Mouse (Mus musculus) E14TG2a.4 (cell line): ENCODE measurements around the gene Nbeal2.
A peak's percentile ranks its signal among the peaks of the same experiment; 100 is the strongest.

Experiments used
- H3K27me3 ChIP-seq: 2 replicates; pipeline ENCODE4 v1.6.1; 2014; ENCODE audit warnings: low read length, control low read depth; ENCODE audit not compliant: insufficient read depth
- H3K36me3 ChIP-seq: 2 replicates; pipeline ENCODE4 v1.6.1; 2014; ENCODE audit warnings: low read length, control low read depth; ENCODE audit not compliant: insufficient read depth
- H3K4me1 ChIP-seq: replicated peaks from 2 replicates; pipeline ENCODE4 v1.6.1; 2014; ENCODE audit warnings: low read depth, low read length, control low read depth
- H3K4me3 ChIP-seq: replicated peaks from 2 replicates; pipeline ENCODE4 v1.5.1; 2014; ENCODE audit warnings: mild to moderate bottlenecking, low read length
- H3K9me3 ChIP-seq: 2 replicates; pipeline ENCODE4 v1.6.1; 2014; ENCODE audit warnings: low read length, control low read depth
- CTCF ChIP-seq: conservative IDR thresholded peaks from 2 replicates; pipeline ENCODE4 v1.5.1; 2014; ENCODE audit warnings: low read length
- NANOG ChIP-seq: IDR thresholded peaks from 2 replicates; pipeline ENCODE4 v1.6.1; 2014; ENCODE audit warnings: borderline replicate concordance, low read length, mixed read lengths
- POU5F1 ChIP-seq: IDR thresholded peaks from 2 replicates; pipeline ENCODE4 v1.6.1; 2014; ENCODE audit warnings: low read length, borderline replicate concordance

Nbeal2 gene

GRCm38 (mm10) chr9:110667219-110667836, 13.4 kb upstream of the Nbeal2 start:
- no peak overlapping the region for H3K4me3 ChIP-seq
- peaks cover 58% of the 10 kb centered on the region for H3K4me1 ChIP-seq
- H3K9me3 ChIP-seq = no peaks in the 10 kb centered on the region
- no peaks in the 10 kb centered on the region for H3K27me3 ChIP-seq
- TF ChIP-seq NANOG (no peak), CTCF (no peak), POU5F1 (no peak)
- H3K36me3 ChIP-seq = peaks cover 17% of the 10 kb centered on the region; the same call in 1 of the 2 replicates

- no peak for TF ChIP-seq POU5F1
- no peak for TF ChIP-seq CTCF
- TF ChIP-seq NANOG = no peak
- H3K9me3 ChIP-seq = no peaks in the 10 kb centered on the region
- H3K4me3 ChIP-seq = 0 out of 2 replicates have a peak overlapping the region, but pooled peaks have one; percentile 8
- no peaks in the 10 kb centered on the region for H3K27me3 ChIP-seq
- H3K36me3 ChIP-seq = peaks cover 20% of the 10 kb centered on the region; the same call in 1 of the 2 replicates
- peaks cover 62% of the 10 kb centered on the region for H3K4me1 ChIP-seq
Observed at GRCm38 (mm10) chr9:110666374-110666773, 12.4 kb upstream of the Nbeal2 start.

GRCm38 (mm10) chr9:110665912-110666311, 12.0 kb upstream of the Nbeal2 start:
- Histone ChIP-seq H3K4me1 (peaks cover 62% of the 10 kb centered on the region), H3K36me3 (peaks cover 20% of the 10 kb centered on the region; the same call in 1 of the 2 replicates), H3K27me3 (no peaks in the 10 kb centered on the region), H3K4me3 (0 out of 2 replicates have a peak overlapping the region, but pooled peaks have one; percentile 8), H3K9me3 (no peaks in the 10 kb centered on the region)
- TF ChIP-seq POU5F1 (no peak), NANOG (no peak), CTCF (no peak)

GRCm38 (mm10) chr9:110662844-110663243, 8.9 kb upstream of the Nbeal2 start:
- TF ChIP-seq CTCF (no peak), NANOG (no peak), POU5F1 (no peak)

GRCm38 (mm10) chr9:110660856-110661612, 7.1 kb upstream of the Nbeal2 start:
- no peak for TF ChIP-seq POU5F1
- TF ChIP-seq CTCF = no peak
- TF ChIP-seq NANOG = no peak

More at GRCm38 (mm10) chr9:110662844-110663243, 8.9 kb upstream of the Nbeal2 start:
- no peak overlapping the region for H3K4me3 ChIP-seq
- H3K27me3 ChIP-seq = no peaks in the 10 kb centered on the region
- H3K4me1 ChIP-seq = peaks cover 73% of the 10 kb centered on the region
- peaks cover 15% of the 10 kb centered on the region for H3K36me3 ChIP-seq
- no peaks in the 10 kb centered on the region for H3K9me3 ChIP-seq

GRCm38 (mm10) chr9:110660208-110660607, 6.2 kb upstream of the Nbeal2 start:
- Histone ChIP-seq H3K9me3 (no peaks in the 10 kb centered on the region), H3K36me3 (peaks cover 15% of the 10 kb centered on the region), H3K27me3 (no peaks in the 10 kb centered on the region), H3K4me3 (peak overlapping the region; percentile 24; the same call in 1 of the 2 replicates), H3K4me1 (peaks cover 66% of the 10 kb centered on the region)
- TF ChIP-seq NANOG (no peak), POU5F1 (peak; percentile 18; the same call in 1 of the 2 replicates), CTCF (no peak)

More at GRCm38 (mm10) chr9:110660856-110661612, 7.1 kb upstream of the Nbeal2 start:
- peaks cover 15% of the 10 kb centered on the region for H3K36me3 ChIP-seq
- H3K9me3 ChIP-seq = no peaks in the 10 kb centered on the region
- no peak overlapping the region for H3K4me3 ChIP-seq
- H3K27me3 ChIP-seq = no peaks in the 10 kb centered on the region
- H3K4me1 ChIP-seq = peaks cover 66% of the 10 kb centered on the region

GRCm38 (mm10) chr9:110659521-110659920, 5.6 kb upstream of the Nbeal2 start:
- H3K36me3 ChIP-seq = peaks cover 15% of the 10 kb centered on the region
- peak overlapping the region; percentile 24 for H3K4me3 ChIP-seq
- H3K4me1 ChIP-seq = peaks cover 68% of the 10 kb centered on the region
- H3K9me3 ChIP-seq = no peaks in the 10 kb centered on the region
- TF ChIP-seq CTCF (no peak), NANOG (no peak)
- H3K27me3 ChIP-seq = no peaks in the 10 kb centered on the region

GRCm38 (mm10) chr9:110657474-110658078, 3.6 kb upstream of the Nbeal2 start:
- no peak for TF ChIP-seq POU5F1
- TF ChIP-seq CTCF = no peak
- no peak for TF ChIP-seq NANOG
- H3K27me3 ChIP-seq = peaks cover 11% of the 10 kb centered on the region
- peaks cover 15% of the 10 kb centered on the region for H3K36me3 ChIP-seq
- no peaks in the 10 kb centered on the region for H3K9me3 ChIP-seq
- peak overlapping the region; percentile 88 for H3K4me3 ChIP-seq
- H3K4me1 ChIP-seq = peaks cover 79% of the 10 kb centered on the region
